Mouse (Mus musculus) forebrain, embryonic 15.5 days (tissue): ENCODE data around the gene Kmt2d. TPM values are rescaled to one million over a fixed set of nuclear protein-coding genes. Genes with fewer than 3 reads are reported as not detected.
A peak's percentile ranks its signal among the peaks of the same experiment; 100 is the strongest.
"Not testable (repeated sequence)": the region's sequence is repeated elsewhere in the genome, so short reads cannot be mapped to it uniquely, and the experiment has no call there.

Source experiments
- ATAC-seq: fragments of 200-750 bp; cut with Nextera tagmentation; replicated peaks from 2 replicates; pipeline ENCODE4 v1.8.0; 2017; ENCODE audit warnings: mild to moderate bottlenecking, moderate TSS enrichment, moderate library complexity
- H3K27ac ChIP-seq: fragments of 300-500 bp; sonication (generic); replicated peaks from 2 replicates; pipeline ENCODE4 v1.5.1; 2015; ENCODE audit warnings: mild to moderate bottlenecking, inconsistent platforms
- H3K27me3 ChIP-seq: fragments of 300-500 bp; sonication (generic); 2 replicates; pipeline ENCODE4 v1.6.1; 2015; ENCODE audit warnings: inconsistent platforms
- H3K36me3 ChIP-seq: fragments of 300-500 bp; sonication (generic); 2 replicates; pipeline ENCODE4 v1.6.1; 2015; ENCODE audit warnings: mild to moderate bottlenecking, inconsistent platforms
- H3K4me1 ChIP-seq: fragments of 300-500 bp; sonication (generic); 2 replicates; pipeline ENCODE4 v1.6.1; 2015; ENCODE audit warnings: inconsistent platforms
- H3K4me2 ChIP-seq: fragments of 300-500 bp; sonication (generic); replicated peaks from 2 replicates; pipeline ENCODE4 v1.6.1; 2015; ENCODE audit warnings: mild to moderate bottlenecking, inconsistent platforms
- H3K4me3 ChIP-seq: fragments of 300-500 bp; sonication (generic); 2 replicates; pipeline ENCODE4 v1.5.1; 2015; ENCODE audit warnings: mild to moderate bottlenecking, inconsistent platforms
- H3K9ac ChIP-seq: fragments of 300-500 bp; sonication (generic); replicated peaks from 2 replicates; pipeline ENCODE4 v1.6.1; 2015; ENCODE audit warnings: mild to moderate bottlenecking, inconsistent platforms
- H3K9me3 ChIP-seq: fragments of 300-500 bp; sonication (generic); 2 replicates; pipeline ENCODE4 v1.6.1; 2016; ENCODE audit warnings: inconsistent platforms
- WGBS: fragments of 180-500 bp; shearing (Covaris S2); methylation state at CpG from one replicate; pipeline ENCODE4 v1.1.7; 2015; ENCODE audit warnings: mixed read lengths; 5-methylcytosine and 5-hydroxymethylcytosine counted together
- polyA plus RNA-seq: library from polyadenylated mRNA; unstranded; fragments of >200 nt; fragmentation: Nextera tagmentation; extraction: Ambion mirVana; gene quantifications from 2 replicates; pipeline ENCODE4 v1.2.1, GENCODE M21; 2015

The Kmt2d gene
- 13.9 and 14.3 TPM in 2 replicates for polyA plus RNA-seq

DNA sequence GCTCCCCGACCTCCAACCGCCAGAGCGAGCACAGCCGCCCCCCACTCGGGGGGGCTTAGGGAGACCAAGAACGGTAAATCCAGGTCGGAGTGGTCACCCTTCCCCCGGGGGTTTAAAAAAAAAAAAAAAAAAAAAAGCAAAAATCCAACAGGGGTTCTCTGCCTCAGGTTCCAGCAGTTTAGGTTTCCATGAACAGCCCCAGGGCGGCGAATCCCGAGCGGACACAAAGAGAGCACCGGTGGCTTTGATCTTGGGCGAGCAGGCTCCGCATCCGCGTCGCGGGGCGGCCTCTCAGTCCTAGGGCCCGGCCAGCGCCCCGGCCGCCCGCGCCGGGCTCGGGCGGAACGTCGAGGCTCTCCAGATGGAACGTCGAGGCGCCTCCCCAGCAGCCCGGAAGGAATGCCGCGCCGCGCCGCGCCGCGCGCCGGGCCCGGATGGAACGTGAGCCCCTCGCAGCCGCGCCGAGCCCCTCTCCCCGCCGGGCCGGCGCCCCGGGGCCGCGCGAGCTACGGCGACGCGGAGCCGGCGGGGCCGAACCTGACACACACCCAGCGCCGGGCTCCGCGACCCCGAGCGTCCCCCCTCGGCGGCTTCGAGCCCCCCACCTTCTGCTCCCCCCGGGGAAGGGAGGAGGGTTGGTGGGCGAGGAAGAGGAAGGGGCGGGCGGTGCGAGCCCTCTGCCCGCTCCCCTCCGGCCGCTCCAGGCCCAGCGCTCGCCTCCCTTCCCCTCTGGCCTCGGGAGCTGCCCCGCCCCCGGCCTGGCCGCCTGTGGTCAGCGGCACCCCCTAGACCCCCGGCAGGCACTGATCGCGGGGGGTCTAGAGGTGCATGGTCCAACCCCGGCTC lies at the start of gene Kmt2d:
Gene Kmt2d (minus strand): TSS at position 135 of the 846 bp plus-strand sequence.
- peak; percentile 55 for ATAC-seq
- Histone ChIP-seq H3K9me3 (no peaks in the 10 kb centered on the region), H3K4me1 (peaks cover 42% of the 10 kb centered on the region), H3K4me3 (peak within 1 kb of the TSS; percentile 91), H3K27me3 (no peaks in the 10 kb centered on the region), H3K9ac (peak within 1 kb of the TSS; percentile 98), H3K36me3 (peaks cover 3% of the 10 kb centered on the region), H3K4me2 (peak within 1 kb of the TSS; percentile 85), H3K27ac (peak within 1 kb of the TSS; percentile 99)
- under 1% methylated on average over 65 of the region's 94 CpGs for WGBS

DNA sequence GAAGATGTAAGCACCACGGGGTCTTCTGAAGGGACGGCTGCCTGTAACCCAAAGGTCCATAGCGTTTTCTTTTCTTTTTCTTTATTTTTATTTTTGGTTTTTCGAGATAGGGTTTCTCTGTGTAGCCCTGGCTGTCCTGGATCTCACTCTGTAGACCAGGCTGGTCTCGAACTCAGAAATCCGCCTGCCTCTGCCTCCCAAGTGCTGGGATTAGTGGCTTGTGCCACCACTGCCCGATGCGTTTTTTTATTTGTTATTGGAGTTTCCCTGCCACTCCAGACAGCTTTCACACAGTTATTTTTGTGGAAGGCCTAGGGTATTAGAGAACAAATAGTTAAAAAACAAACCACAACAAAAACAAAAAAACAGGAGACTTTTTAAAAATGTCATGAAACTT lies 47.5 kb upstream of the Kmt2d start:
- ATAC-seq, H3K36me3 ChIP-seq, H3K27me3 ChIP-seq, H3K9me3 ChIP-seq: not testable (repeated sequence)
- peak overlapping the region; percentile 77 for H3K4me3 ChIP-seq
- peak overlapping the region; percentile 52 for H3K4me2 ChIP-seq
- 22% methylated on average over 8 of the region's 8 CpGs for WGBS
- H3K9ac ChIP-seq: peak overlapping the region; percentile 50
- H3K4me1 ChIP-seq: peaks cover 34% of the 10 kb centered on the region
- H3K27ac ChIP-seq: peak overlapping the region; percentile 97

GRCm38 (mm10) chr15:98917538-98918498 lies 46.8 kb upstream of the Kmt2d start, which contains the start of gene Lmbr1l:
Lmbr1l (minus strand) TSS chr15:98918231.
- Histone ChIP-seq H3K9me3 (no peaks in the 10 kb centered on the region), H3K9ac (peak within 1 kb of the TSS; percentile 83), H3K27ac (peak within 1 kb of the TSS; percentile 97), H3K27me3 (no peaks in the 10 kb centered on the region), H3K4me2 (peak within 1 kb of the TSS; percentile 76), H3K36me3 (peaks cover 5% of the 10 kb centered on the region), H3K4me3 (peak within 1 kb of the TSS; percentile 77), H3K4me1 (peaks cover 34% of the 10 kb centered on the region)
- under 1% methylated on average over 82 of the region's 82 CpGs for WGBS
- ATAC-seq: peak; percentile 99

- no peaks in the 10 kb centered on the region for H3K27me3 ChIP-seq
- under 1% methylated on average over 14 of the region's 14 CpGs for WGBS
- H3K4me2 ChIP-seq: peak overlapping the region; percentile 76
- H3K9ac ChIP-seq: peak overlapping the region; percentile 83
- no peak for ATAC-seq
- H3K9me3 ChIP-seq: no peaks in the 10 kb centered on the region
- H3K4me1 ChIP-seq: peaks cover 34% of the 10 kb centered on the region
- peak overlapping the region; percentile 97 for H3K27ac ChIP-seq
- H3K4me3 ChIP-seq: peak overlapping the region; percentile 77
- H3K36me3 ChIP-seq: peaks cover 13% of the 10 kb centered on the region
Measured at GRCm38 (mm10) chr15:98917091-98917490, 46.1 kb upstream of the Kmt2d start.

GRCm38 (mm10) chr15:98916016-98916415 lies 45.0 kb upstream of the Kmt2d start:
- Histone ChIP-seq H3K27me3 (no peaks in the 10 kb centered on the region), H3K4me3 (peak overlapping the region; percentile 77), H3K4me2 (peak overlapping the region; percentile 76), H3K4me1 (peaks cover 34% of the 10 kb centered on the region), H3K27ac (no peak overlapping the region), H3K36me3 (peaks cover 23% of the 10 kb centered on the region), H3K9ac (peak overlapping the region; percentile 83; the same call in 1 of the 2 replicates), H3K9me3 (no peaks in the 10 kb centered on the region)
- 95% methylated on average over 4 of the region's 4 CpGs for WGBS
- no peak for ATAC-seq

DNA sequence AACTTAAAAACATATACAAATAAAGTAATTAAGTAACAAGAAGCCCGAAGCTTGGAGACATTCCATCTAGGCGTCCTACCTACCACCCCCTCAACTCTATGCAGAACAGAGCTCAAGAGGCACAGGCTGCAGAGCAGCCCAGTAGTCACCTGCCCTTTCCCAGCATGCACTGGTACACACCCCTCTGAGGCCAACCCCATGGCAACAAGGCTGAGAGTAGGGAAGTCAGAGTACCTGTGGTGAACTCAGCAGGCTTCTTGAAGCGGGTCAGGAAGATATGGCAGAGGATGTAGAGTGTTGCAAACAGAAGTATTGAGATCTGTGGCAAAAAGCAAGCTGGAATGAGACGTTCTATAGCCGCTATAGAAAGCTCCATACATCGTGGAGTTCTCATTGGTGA lies 43.9 kb upstream of the Kmt2d start:
- WGBS: 89% methylated on average over 6 of the region's 6 CpGs
- no peak for ATAC-seq
- peaks cover 35% of the 10 kb centered on the region for H3K36me3 ChIP-seq
- H3K4me2 ChIP-seq: peak overlapping the region; percentile 76; the same call in 1 of the 2 replicates
- no peaks in the 10 kb centered on the region for H3K27me3 ChIP-seq
- H3K27ac ChIP-seq: no peak overlapping the region
- H3K4me3 ChIP-seq: no peak overlapping the region
- H3K9ac ChIP-seq: no peak overlapping the region
- peaks cover 34% of the 10 kb centered on the region for H3K4me1 ChIP-seq
- H3K9me3 ChIP-seq: no peaks in the 10 kb centered on the region

- Histone ChIP-seq H3K9ac (no peak overlapping the region), H3K27me3 (peaks cover 3% of the 10 kb centered on the region; the same call in 1 of the 2 replicates), H3K9me3 (no peaks in the 10 kb centered on the region), H3K36me3 (peaks cover 62% of the 10 kb centered on the region), H3K27ac (no peak overlapping the region), H3K4me1 (no peaks in the 10 kb centered on the region), H3K4me3 (no peak overlapping the region), H3K4me2 (no peak overlapping the region)
- ATAC-seq: no peak
- 28% methylated on average over 10 of the region's 10 CpGs for WGBS
Measured at GRCm38 (mm10) chr15:98904692-98905091, 33.7 kb upstream of the Kmt2d start.

DNA sequence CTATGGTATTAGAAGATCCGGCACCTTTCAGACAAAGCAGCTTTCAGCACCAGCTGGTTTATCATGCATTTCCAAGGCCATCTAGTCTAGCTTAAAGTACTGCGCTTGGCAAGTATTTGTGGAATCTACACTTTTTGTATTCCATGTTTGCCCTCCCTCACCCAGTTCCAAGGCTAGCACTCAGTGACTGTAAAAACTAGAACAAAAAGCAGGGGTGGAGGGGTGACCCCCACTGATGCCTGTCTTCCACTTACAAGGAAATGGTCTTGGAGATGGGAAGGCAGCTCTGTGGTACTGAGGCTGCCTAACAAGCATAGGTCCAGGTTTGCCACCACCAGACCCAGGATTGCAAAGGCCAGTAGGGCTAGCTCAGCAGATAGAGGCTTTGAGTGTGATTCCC lies 31.6 kb upstream of the Kmt2d start:
- Histone ChIP-seq H3K4me2 (no peak overlapping the region), H3K9me3 (no peaks in the 10 kb centered on the region), H3K27ac (no peak overlapping the region), H3K9ac (no peak overlapping the region), H3K36me3 (peaks cover 41% of the 10 kb centered on the region), H3K27me3 (peaks cover 22% of the 10 kb centered on the region; the same call in 1 of the 2 replicates), H3K4me1 (peaks cover 11% of the 10 kb centered on the region), H3K4me3 (no peak overlapping the region)
- WGBS: 92% methylated on average over 2 of the region's 2 CpGs
- no peak for ATAC-seq

DNA sequence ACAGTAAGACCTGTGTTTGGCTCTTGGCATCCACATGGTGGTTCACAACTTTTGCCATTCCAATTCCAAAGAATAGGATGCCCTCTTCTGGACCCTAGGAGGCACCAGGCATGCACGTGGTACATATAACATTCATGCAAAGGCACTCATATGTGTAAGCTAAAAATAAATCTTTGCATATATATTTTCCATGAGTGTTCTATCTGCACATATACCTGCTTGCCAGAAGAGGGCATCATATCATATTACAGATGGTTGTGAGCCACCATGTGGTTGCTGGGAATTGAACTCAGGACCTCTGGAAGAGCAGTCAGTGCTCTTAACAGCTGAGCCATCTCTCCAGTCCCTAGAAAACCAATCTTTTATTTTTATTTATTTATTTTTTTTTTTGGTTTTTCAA lies 30.5 kb upstream of the Kmt2d start:
- Histone ChIP-seq H3K4me2 (no peak overlapping the region), H3K27ac (no peak overlapping the region), H3K9ac (no peak overlapping the region), H3K9me3 (no peaks in the 10 kb centered on the region), H3K4me3 (no peak overlapping the region), H3K36me3 (peaks cover 32% of the 10 kb centered on the region), H3K4me1 (peaks cover 13% of the 10 kb centered on the region), H3K27me3 (peaks cover 31% of the 10 kb centered on the region)
- ATAC-seq: no peak
- WGBS: 75% methylated on average over 1 of the region's 1 CpGs

DNA sequence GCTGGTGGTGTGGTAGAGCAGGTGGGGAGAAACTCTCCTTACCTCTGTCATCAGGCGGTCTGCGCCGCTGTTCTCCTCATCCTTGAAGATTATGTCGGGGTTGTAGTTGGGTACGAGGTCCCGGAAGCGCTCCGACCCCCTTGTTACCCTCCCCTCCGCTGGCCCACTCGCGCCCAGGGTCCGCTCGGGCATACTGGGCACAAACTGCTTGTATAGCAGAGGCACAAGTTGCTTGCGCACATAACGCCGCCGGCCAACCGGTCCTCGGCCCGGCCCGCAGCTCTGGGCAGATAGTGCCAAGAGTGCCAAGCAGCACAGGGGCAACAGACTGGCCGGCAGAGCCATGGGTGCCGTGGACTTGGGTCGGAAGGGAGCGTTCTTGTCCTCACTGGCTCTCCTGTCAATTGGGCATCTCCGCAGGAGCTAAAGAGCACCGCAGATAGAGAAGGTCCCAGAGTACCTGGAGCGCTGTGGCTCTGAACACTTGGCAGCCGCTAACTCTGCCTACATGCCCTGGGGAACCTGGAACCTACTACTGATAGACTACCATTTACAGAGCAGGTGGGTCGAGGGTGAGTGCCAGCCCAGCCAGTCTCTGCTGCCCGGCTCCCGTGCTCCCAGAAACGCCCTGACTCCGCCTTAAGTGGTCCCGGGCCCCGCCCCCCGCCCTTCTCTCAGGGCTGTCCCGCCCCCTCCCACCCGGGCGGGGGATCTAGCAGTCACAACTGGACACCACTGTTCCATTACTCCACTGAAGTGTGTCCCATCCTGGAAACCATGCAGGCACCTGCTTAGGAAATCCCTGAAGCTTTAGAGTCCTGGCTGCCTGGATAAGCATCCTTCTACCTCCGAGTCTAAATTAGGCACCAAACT lies 27.2 kb upstream of the Kmt2d start, which contains the start of gene Dhh:
Gene Dhh (minus strand): TSS at position 613 of the 873 bp plus-strand sequence.
- no peak within 1 kb of the TSS for H3K9ac ChIP-seq
- H3K4me3 ChIP-seq: peak within 1 kb of the TSS; percentile 15
- no peaks in the 10 kb centered on the region for H3K9me3 ChIP-seq
- H3K36me3 ChIP-seq: peaks cover 3% of the 10 kb centered on the region
- peaks cover 65% of the 10 kb centered on the region for H3K27me3 ChIP-seq
- WGBS: under 1% methylated on average over 41 of the region's 41 CpGs
- H3K4me2 ChIP-seq: peak within 1 kb of the TSS; percentile 26
- peaks cover 40% of the 10 kb centered on the region for H3K4me1 ChIP-seq
- 0 out of 2 replicates have a peak, but pooled peaks have one; percentile 14 for ATAC-seq
- H3K27ac ChIP-seq: no peak within 1 kb of the TSS

GRCm38 (mm10) chr15:98897495-98897894 lies 26.5 kb upstream of the Kmt2d start:
- Histone ChIP-seq H3K4me1 (peaks cover 40% of the 10 kb centered on the region), H3K9me3 (no peaks in the 10 kb centered on the region), H3K4me2 (no peak overlapping the region), H3K36me3 (no peaks in the 10 kb centered on the region), H3K9ac (no peak overlapping the region), H3K27me3 (peaks cover 71% of the 10 kb centered on the region), H3K4me3 (no peak overlapping the region), H3K27ac (no peak overlapping the region)
- no peak for ATAC-seq
- WGBS: 5% methylated on average over 10 of the region's 10 CpGs
